Mouse (Mus musculus): ENCODE measurements at regions not wholly inside any gene's neighbourhood (a gene's known extent, or its start where the extent isn't known, plus 50 kb on each side); places are given as distances from the start of the nearest gene placed in this dataset.
A peak's percentile ranks its signal among the peaks of the same experiment; 100 is the strongest.

GRCm38 (mm10) chr4:64335814-64336213, 289.0 kb upstream of the Tnc start:
- DNase-seq = no peak

GRCm38 (mm10) chr4:64330213-64330612, 283.4 kb upstream of the Tnc start:
- no peak for DNase-seq

GRCm38 (mm10) chr4:64324391-64324790, 277.6 kb upstream of the Tnc start:
- DNase-seq = no peak

GRCm38 (mm10) chr4:64316553-64317347, 269.9 kb upstream of the Tnc start:
- no peak for DNase-seq

- no peak for DNase-seq
These were observed 250.1 kb upstream of the Tnc start for GRCm38 (mm10) chr4:64296941-64297340.

- DNase-seq = no peak
These were observed 235.7 kb upstream of the Tnc start for GRCm38 (mm10) chr4:64282471-64282870.

GRCm38 (mm10) chr4:64276980-64277379, 230.2 kb upstream of the Tnc start:
- DNase-seq = no peak

GRCm38 (mm10) chr4:64274291-64274960, 227.6 kb upstream of the Tnc start:
- DNase-seq = peak; percentile 22

GRCm38 (mm10) chr4:64269846-64270245, 223.0 kb upstream of the Tnc start:
- peak; percentile 18 for DNase-seq

- DNase-seq = no peak
These were observed 222.3 kb upstream of the Tnc start for GRCm38 (mm10) chr4:64269117-64269516.

GRCm38 (mm10) chr4:64260473-64260872, 213.7 kb upstream of the Tnc start:
- DNase-seq = no peak

GRCm38 (mm10) chr4:64260188-64260444, 213.3 kb upstream of the Tnc start:
- no peak for DNase-seq

GRCm38 (mm10) chr4:64259348-64260187, 212.8 kb upstream of the Tnc start:
- no peak for DNase-seq

GRCm38 (mm10) chr4:64255253-64255652, 208.4 kb upstream of the Tnc start:
- peak; percentile 13 for DNase-seq

- DNase-seq = no peak
These were observed 203.9 kb upstream of the Tnc start for GRCm38 (mm10) chr4:64250691-64251090.

- no peak for DNase-seq
These were observed 191.5 kb upstream of the Tnc start for GRCm38 (mm10) chr4:64238196-64238740.

- no peak for DNase-seq
These were observed 188.7 kb upstream of the Tnc start for GRCm38 (mm10) chr4:64235534-64235933.

- no peak for DNase-seq
These were observed 185.3 kb upstream of the Tnc start for GRCm38 (mm10) chr4:64232159-64232558.

- DNase-seq = peak; percentile 11
These were observed 181.5 kb upstream of the Tnc start for GRCm38 (mm10) chr4:64228341-64228740.

- DNase-seq = no peak
These were observed 179.8 kb upstream of the Tnc start for GRCm38 (mm10) chr4:64226635-64227034.

- DNase-seq = no peak
These were observed 178.1 kb upstream of the Tnc start for GRCm38 (mm10) chr4:64224918-64225317.

GRCm38 (mm10) chr4:64219802-64220201, 173.0 kb upstream of the Tnc start:
- DNase-seq = no peak

- DNase-seq = no peak
These were observed 160.5 kb upstream of the Tnc start for GRCm38 (mm10) chr4:64207118-64207868.

All from kidney, postnatal 10 days (tissue).